Mouse (Mus musculus): Measurements from ENCODE around the gene Nono. TPM values are rescaled to one million over a fixed set of nuclear protein-coding genes. Genes with fewer than 3 reads are reported as not detected.
A peak's percentile ranks its signal among the peaks of the same experiment; 100 is the strongest.
"Not testable (repeated sequence)": the region's sequence is repeated elsewhere in the genome, so short reads cannot be mapped to it uniquely, and the experiment has no call there.

Gene Nono
- polyA plus RNA-seq, 1 experiment from 2014 or later = 242 TPM

DNA sequence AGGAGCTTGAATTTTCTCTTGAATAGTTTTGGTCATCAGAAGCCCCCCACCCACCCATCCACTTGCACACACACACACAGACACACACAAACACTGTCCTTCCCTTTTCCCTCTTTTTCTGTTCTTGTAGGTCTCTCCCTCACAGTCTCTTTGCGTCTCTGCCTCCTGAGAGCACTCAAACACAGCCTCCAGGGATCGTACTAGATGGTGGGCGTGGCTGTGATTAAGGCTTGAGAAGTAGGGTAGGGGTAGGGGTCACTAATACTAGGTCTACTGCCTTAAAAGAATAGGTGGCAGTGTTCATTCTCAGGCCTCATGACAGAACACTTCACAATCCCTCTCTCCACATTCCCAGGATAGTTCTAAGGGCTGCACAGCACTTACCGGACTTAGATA, 8.4 kb upstream of the Nono start, which contains the start of gene Zmym3:
TSS of gene Zmym3 (minus strand) at position 150 of the 396 bp plus-strand sequence.
- Histone ChIP-seq H3K4me1 (peaks cover 17% of the 10 kb centered on the region), H3K9ac (replicated peaks) (peak within 1 kb of the TSS; percentile 67), H3K4me2 (peak within 1 kb of the TSS; percentile 59), H3K27ac (replicated peaks) (peak within 1 kb of the TSS; percentile 89), H3K4me3 (replicated peaks) (peak within 1 kb of the TSS; percentile 55), H3K9me3 (replicated peaks) (no peaks in the 10 kb centered on the region), H3K27me3 (replicated peaks) (no peaks in the 10 kb centered on the region), H3K36me3 (no peaks in the 10 kb centered on the region)
- WGBS = 29% methylated on average over 4 of the region's 4 CpGs
- no peak for ATAC-seq (ENCODE audit: low FRiP score)

DNA sequence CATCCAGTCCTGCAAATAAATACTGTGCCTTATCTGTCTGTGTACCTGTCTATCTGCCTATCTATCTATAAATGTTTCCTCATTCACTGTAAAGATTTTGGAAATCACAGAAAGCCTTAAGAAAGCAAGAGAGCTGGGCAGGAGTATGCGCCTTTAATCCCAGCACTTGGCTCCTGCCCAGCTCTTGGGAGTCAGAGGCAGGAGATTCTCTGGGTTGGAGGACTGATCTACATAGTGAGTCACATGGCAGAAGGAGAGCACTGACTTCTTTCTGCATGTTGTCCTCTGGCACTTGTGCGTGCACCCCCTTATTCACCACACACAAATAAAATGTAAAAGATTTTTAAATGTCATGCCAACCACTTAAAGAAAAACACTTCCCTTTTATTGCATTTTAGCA, 5.7 kb upstream of the Nono start:
- 100% methylated on average over 2 of the region's 2 CpGs for WGBS
- Histone ChIP-seq H3K4me2 (no peak overlapping the region), H3K36me3 (no peaks in the 10 kb centered on the region), H3K4me3 (replicated peaks) (no peak overlapping the region), H3K9ac (replicated peaks) (no peak overlapping the region), H3K4me1 (peaks cover 2% of the 10 kb centered on the region; the same call in 1 of the 2 replicates), H3K27ac (replicated peaks) (no peak overlapping the region), H3K9me3 (replicated peaks) (no peaks in the 10 kb centered on the region), H3K27me3 (replicated peaks) (no peaks in the 10 kb centered on the region)
- no peak for ATAC-seq (ENCODE audit: low FRiP score)

DNA sequence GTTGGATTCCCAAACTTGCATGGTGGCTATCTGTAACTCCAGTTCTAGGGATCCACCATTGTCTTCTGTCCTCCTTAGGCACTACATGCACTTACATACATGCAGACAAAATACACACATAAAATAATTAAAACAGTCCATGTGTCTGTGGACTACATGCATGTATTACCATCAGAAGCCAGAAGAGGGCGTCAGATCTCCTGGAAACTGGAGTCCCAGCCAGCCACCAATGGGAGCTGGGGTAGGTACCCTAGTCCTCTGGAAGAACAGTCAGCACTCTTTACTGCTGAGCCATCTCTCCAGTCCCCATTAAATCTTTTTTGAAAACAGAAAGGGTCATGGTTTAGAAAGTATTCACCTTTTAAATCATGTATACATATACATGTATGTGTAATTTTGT, 1.3 kb upstream of the Nono start:
- Histone ChIP-seq H3K9me3 (replicated peaks) (no peaks in the 10 kb centered on the region), H3K4me1 (peaks cover 8% of the 10 kb centered on the region; the same call in 1 of the 2 replicates), H3K27ac (replicated peaks) (peak overlapping the region; percentile 89; the same call in 1 of the 2 replicates), H3K36me3 (0 out of 2 replicates have a peak, but pooled peaks cover 6% of the 10 kb centered on the region), H3K4me2 (no peak overlapping the region), H3K9ac (replicated peaks) (no peak overlapping the region), H3K4me3 (replicated peaks) (no peak overlapping the region), H3K27me3 (replicated peaks) (no peaks in the 10 kb centered on the region)
- 0% methylated on average over 1 of the region's 1 CpGs for WGBS
- ATAC-seq (ENCODE audit: low FRiP score) = no peak

DNA sequence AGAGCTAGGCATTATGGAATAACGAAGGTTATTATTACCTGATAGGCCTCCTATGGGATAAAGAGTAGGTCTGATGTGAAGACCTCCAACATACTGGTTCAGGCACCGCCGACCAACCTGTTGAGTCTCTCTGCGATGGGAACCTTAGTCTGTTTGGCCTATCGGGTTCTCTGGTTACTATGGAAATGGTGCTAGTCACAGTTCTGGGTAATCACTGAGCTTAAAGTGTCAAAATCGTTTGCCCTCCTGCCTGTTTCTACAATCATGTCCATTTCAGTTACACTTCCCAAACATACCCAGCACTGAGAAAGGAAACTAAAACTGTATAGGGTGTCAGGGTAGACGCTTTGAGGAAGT, 355 bp upstream of the Nono start:
- no peak for ATAC-seq (ENCODE audit: low FRiP score)
- Histone ChIP-seq H3K27ac (replicated peaks) (peak overlapping the region; percentile 89), H3K36me3 (0 out of 2 replicates have a peak, but pooled peaks cover 6% of the 10 kb centered on the region), H3K9ac (replicated peaks) (no peak overlapping the region), H3K27me3 (replicated peaks) (no peaks in the 10 kb centered on the region), H3K4me1 (peaks cover 8% of the 10 kb centered on the region; the same call in 1 of the 2 replicates), H3K4me2 (peak overlapping the region; percentile 51), H3K4me3 (replicated peaks) (peak overlapping the region; percentile 59), H3K9me3 (replicated peaks) (no peaks in the 10 kb centered on the region)
- 25% methylated on average over 7 of the region's 7 CpGs for WGBS

DNA sequence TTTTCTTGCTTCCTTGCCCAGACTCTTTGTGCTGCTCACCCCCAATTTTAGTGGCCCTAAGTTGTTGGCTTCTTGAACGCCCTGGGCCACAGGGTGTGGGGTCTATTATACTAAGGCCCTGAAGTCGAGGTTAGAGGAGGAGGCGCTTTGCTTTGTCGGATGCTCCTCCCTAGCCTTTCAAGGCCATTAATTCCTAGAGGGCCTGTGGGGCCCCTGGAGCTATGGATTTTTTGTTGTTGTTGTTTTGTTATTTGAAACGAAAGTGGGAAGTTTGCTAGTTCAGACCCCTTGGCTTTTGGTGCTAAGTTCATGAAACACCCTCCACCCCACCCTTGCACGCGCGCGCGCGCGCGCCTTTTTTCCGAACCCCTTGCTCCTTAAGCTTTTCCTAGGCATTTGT, 858 bp downstream of the Nono start:
- Histone ChIP-seq H3K27ac (replicated peaks) (peak overlapping the region; percentile 90), H3K9ac (replicated peaks) (peak overlapping the region; percentile 69), H3K27me3 (replicated peaks) (no peaks in the 10 kb centered on the region), H3K36me3 (0 out of 2 replicates have a peak, but pooled peaks cover 6% of the 10 kb centered on the region), H3K9me3 (replicated peaks) (no peaks in the 10 kb centered on the region), H3K4me3 (replicated peaks) (peak overlapping the region; percentile 59), H3K4me2 (peak overlapping the region; percentile 54), H3K4me1 (peaks cover 8% of the 10 kb centered on the region; the same call in 1 of the 2 replicates)
- peak; percentile 67 for ATAC-seq (ENCODE audit: low FRiP score)
- 18% methylated on average over 14 of the region's 14 CpGs for WGBS

DNA sequence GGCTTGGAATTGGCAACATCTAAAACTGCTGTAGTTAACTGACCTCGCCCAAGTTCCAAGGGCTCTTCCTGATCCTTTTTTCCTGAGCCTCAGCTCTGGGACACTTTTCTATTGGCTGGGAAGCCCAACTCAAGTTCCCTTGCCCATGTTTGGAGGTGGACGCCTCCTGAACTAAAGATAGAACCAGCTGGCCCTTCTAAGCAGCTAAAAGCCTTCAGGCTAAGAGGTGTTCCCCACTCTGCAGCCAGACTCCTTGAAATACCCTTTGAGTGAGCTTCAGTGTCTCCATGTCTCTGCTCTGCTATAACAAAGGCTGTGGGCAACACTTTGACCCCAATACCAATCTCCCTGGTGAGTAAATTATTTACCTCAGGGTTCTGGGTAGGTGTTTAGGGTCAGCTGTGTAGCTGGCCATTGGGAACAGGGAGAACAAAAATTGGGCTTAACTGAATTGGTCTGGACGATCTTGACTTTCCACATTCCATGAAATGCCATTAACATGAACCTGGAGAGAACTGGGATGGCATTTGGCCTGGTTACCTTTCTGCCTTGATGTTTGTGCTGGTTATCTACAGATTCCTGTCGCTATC, 19.9 kb downstream of the Nono start, which contains the start of gene Itgb1bp2:
TSS of gene Itgb1bp2 (plus strand) at position 203 of the 590 bp plus-strand sequence.
- H3K36me3 ChIP-seq = peaks cover 33% of the 10 kb centered on the region
- WGBS = 74% methylated on average over 4 of the region's 4 CpGs
- no peaks in the 10 kb centered on the region for H3K27me3 ChIP-seq (replicated peaks)
- no peak for ATAC-seq (ENCODE audit: low FRiP score)
- no peak within 1 kb of the TSS for H3K4me3 ChIP-seq (replicated peaks)
- H3K4me2 ChIP-seq = no peak within 1 kb of the TSS
- H3K4me1 ChIP-seq = no peaks in the 10 kb centered on the region
- no peaks in the 10 kb centered on the region for H3K9me3 ChIP-seq (replicated peaks)
- H3K9ac ChIP-seq (replicated peaks) = no peak within 1 kb of the TSS
- no peak within 1 kb of the TSS for H3K27ac ChIP-seq (replicated peaks)

DNA sequence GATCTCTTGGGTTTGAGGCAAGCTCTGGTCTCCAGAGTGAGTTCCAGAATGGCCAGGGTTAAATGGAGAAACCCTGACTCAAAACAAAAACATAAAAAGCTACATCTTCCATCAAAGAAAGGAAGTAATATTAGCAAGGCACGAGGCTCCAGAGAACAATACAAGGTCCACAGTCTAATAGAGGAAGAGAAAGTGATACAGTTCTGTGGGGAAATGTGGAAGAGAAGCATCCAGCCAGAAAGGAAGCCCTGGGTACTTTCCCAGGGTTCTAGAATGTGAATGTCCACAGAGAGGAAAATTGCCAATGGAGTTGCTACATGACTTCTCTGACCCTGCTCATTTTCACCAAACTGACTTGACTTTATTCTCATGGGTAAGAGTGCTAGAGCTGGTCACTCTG, 22.0 kb downstream of the Nono start:
- no peak overlapping the region for H3K27ac ChIP-seq (replicated peaks)
- H3K4me3 ChIP-seq (replicated peaks) = no peak overlapping the region
- H3K9me3 ChIP-seq (replicated peaks) = no peaks in the 10 kb centered on the region
- H3K4me2 ChIP-seq = no peak overlapping the region
- no peak for ATAC-seq (ENCODE audit: low FRiP score)
- WGBS = 82% methylated on average over 1 of the region's 1 CpGs
- peaks cover 16% of the 10 kb centered on the region; the same call in 1 of the 2 replicates for H3K36me3 ChIP-seq
- H3K27me3 ChIP-seq (replicated peaks) = no peaks in the 10 kb centered on the region
- H3K9ac ChIP-seq (replicated peaks) = no peak overlapping the region
- H3K4me1 ChIP-seq = no peaks in the 10 kb centered on the region

DNA sequence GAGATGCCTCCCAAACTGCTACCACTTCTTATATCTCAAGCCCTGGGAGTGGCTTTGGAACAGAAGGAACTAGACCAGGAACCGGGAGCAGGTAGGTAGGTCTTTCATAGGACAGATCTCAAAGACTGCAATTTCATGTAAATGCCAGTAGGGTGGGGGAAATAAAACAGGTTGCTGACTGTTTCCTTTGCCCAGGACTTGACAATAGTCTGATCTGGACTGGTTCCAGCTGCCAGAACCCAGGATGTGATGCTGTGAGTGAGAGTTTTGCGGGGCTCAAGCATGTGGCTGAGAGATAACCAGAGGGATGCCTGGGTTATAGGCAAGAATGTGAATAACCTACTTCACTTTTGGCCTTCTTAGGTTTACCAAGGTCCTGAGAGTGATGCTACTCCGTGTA, 22.5 kb downstream of the Nono start:
- H3K27me3 ChIP-seq (replicated peaks) = no peaks in the 10 kb centered on the region
- H3K9me3 ChIP-seq (replicated peaks) = no peaks in the 10 kb centered on the region
- no peak overlapping the region for H3K4me3 ChIP-seq (replicated peaks)
- ATAC-seq (ENCODE audit: low FRiP score) = no peak
- no peaks in the 10 kb centered on the region for H3K4me1 ChIP-seq
- H3K9ac ChIP-seq (replicated peaks) = no peak overlapping the region
- peaks cover 12% of the 10 kb centered on the region; the same call in 1 of the 2 replicates for H3K36me3 ChIP-seq
- no peak overlapping the region for H3K27ac ChIP-seq (replicated peaks)
- no peak overlapping the region for H3K4me2 ChIP-seq
- 86% methylated on average over 3 of the region's 3 CpGs for WGBS

DNA sequence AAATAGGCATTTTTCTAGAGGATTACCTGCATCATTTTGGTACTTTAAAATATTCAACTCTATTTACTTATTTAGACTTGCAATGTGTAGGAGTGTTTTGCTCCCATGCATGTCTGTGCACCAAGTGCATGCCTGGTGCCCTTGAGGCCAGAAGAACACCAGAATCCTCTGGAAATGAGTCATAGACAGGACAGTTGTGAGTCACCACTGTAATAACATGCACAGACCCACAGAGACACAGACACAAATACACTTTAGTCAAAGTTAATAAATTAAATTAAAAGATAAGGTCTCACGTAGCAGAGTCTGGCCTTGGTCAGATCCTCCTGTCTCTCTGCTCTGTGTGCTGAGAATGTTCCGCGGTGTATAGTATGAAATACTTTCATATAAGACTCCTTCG, 43.1 kb downstream of the Nono start:
- ATAC-seq (ENCODE audit: low FRiP score) = no peak
- H3K4me1 ChIP-seq = no peaks in the 10 kb centered on the region

DNA sequence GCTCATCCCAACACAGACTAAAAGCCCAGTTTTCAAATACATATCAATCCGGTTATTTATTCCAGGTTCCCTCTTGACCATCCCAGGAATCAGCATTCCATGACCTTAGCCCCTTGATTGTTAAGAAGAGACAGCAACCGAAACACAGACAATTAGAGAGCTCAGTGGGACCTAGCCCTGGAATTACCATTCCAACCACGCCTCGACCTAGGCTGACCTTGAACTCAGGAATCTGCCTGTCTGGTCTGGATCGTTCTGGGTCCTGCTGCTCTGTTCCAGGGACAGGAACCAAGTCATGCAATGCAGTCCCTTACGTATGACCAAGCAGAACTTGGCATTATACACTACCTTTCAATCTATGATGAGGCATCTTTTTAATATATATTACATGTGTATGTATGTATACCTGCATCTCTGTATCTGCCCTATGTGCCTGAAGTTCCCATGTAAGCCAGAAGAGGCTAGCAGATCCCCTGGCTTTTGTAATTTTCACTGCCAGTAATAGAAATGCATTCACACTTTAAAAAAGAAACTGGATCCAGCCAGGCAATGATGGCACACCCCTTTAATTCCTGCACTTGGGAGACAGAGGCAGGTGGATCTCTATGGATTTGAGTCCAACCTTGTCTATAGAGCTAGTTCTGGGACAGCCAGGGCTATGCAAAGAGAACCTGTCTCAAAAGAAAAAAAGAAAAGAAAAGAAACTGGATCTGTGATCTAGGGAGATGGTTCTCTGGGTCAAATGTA, 52.7 kb downstream of the Nono start:
- H3K4me2 ChIP-seq = no peak overlapping the region
- H3K9ac ChIP-seq (replicated peaks) = no peak overlapping the region
- no peak for ATAC-seq (ENCODE audit: low FRiP score)
- 77% methylated on average over 6 of the region's 6 CpGs for WGBS
- no peaks in the 10 kb centered on the region for H3K36me3 ChIP-seq
- H3K4me3 ChIP-seq (replicated peaks) = no peak overlapping the region
- H3K9me3 ChIP-seq (replicated peaks) = no peaks in the 10 kb centered on the region
- H3K4me1 ChIP-seq = no peaks in the 10 kb centered on the region
- no peaks in the 10 kb centered on the region for H3K27me3 ChIP-seq (replicated peaks)
- no peak overlapping the region for H3K27ac ChIP-seq (replicated peaks)

More for the DNA sequence above, 43.1 kb downstream of the Nono start:
- no peak overlapping the region for H3K27ac ChIP-seq (replicated peaks)
- H3K4me2 ChIP-seq = no peak overlapping the region
- H3K9ac ChIP-seq (replicated peaks) = no peak overlapping the region
- H3K9me3 ChIP-seq (replicated peaks) = no peaks in the 10 kb centered on the region
- no peaks in the 10 kb centered on the region for H3K36me3 ChIP-seq
- no peaks in the 10 kb centered on the region for H3K27me3 ChIP-seq (replicated peaks)
- no peak overlapping the region for H3K4me3 ChIP-seq (replicated peaks)
- 92% methylated on average over 4 of the region's 4 CpGs for WGBS

DNA sequence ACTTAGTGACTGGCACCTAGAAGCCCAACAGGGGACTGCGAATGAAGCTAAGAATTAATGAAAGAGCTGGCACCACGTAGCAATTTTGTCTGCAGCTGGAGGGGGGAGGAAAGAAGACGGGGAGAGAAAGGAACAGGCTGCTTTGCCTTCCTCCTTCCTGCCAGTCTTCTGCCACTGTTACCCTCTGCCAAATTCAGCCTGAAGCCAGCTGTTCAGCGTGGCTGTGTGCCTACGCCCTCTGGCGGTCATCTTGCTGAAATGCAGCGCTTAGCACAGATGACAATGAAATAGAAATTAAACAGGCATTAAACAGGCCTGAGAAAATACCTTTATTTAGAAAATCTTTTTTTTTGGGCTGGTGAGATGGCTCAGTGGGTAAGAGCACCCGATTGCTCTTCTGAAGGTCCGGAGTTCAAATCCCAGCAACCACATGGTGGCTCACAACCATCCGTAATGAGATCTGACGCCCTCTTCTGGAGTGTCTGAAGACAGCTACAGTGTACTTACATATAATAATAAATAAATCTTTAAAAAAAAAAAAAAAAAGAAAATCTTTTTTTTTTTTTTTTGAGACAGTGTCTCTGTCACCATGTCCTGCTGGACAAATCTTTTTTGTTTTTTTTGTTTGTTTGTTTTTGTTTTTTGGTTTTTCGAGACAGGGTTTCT, 57.5 kb downstream of the Nono start:
- peak; percentile 50; the same call in 1 of the 2 replicates for ATAC-seq (ENCODE audit: low FRiP score)
- H3K4me1 ChIP-seq; H3K9ac ChIP-seq (replicated peaks); H3K36me3 ChIP-seq; H3K27ac ChIP-seq (replicated peaks); H3K4me3 ChIP-seq (replicated peaks); H3K4me2 ChIP-seq; H3K9me3 ChIP-seq (replicated peaks); H3K27me3 ChIP-seq (replicated peaks): not testable (repeated sequence)
- WGBS = 24% methylated on average over 10 of the region's 12 CpGs
